Mouse (Mus musculus) lung, adult 2 months (tissue): ENCODE measurements around the gene Sap30bp.

ENCODE experiments used
- CTCF ChIP-seq: fragments of 200-500 bp; IDR thresholded peaks from 2 replicates; pipeline ENCODE4 v1.5.1; 2011; ENCODE audit warnings: mild to moderate bottlenecking, low read length, control low read depth; ENCODE audit not compliant: insufficient read depth
- POLR2A ChIP-seq: fragments of 200-500 bp; IDR thresholded peaks from 2 replicates; pipeline ENCODE4 v1.6.1; 2011; ENCODE audit warnings: low read depth, mild to moderate bottlenecking, control low read depth, low read length, borderline replicate concordance; ENCODE audit errors: extremely low read depth

DNA sequence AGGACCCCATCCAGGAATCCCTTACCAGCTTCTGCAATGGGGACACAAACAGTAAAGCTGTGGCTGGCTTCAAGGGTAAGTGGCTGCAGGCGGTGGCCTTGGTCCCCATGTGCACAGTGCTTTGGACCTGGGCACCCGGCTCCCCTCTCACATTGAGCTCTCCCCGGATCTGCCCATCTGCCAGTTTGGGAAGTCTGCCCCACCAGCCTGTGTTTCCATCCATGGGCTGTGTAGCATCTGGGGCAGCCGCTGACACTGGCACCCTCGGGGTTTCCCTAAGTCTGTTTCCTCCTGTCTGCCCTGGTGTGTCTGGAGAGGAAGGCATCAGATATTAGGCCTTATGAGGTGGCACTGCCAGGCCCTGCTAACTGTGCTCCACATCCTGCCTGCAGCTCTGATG is 45.1 kb upstream of the Sap30bp start:
- TF ChIP-seq POLR2A (no peak), CTCF (no peak)
